Mouse (Mus musculus) forebrain, embryonic 16.5 days (tissue): ENCODE data around the gene Slc27a1. TPM values are rescaled to one million over a fixed set of nuclear protein-coding genes. Genes with fewer than 3 reads are reported as not detected.

Experiments used
- ATAC-seq: fragments of 200-750 bp; cut with Nextera tagmentation; 2 replicates; pipeline ENCODE4 v1.8.0; 2017; ENCODE audit warnings: mild to moderate bottlenecking, moderate library complexity
- H3K27ac ChIP-seq: fragments of 300-500 bp; sonication (generic); 2 replicates; pipeline ENCODE4 v1.5.1; 2014; ENCODE audit warnings: low read length, control low read depth
- H3K27me3 ChIP-seq: fragments of 300-500 bp; sonication (generic); replicated peaks from 2 replicates; pipeline ENCODE4 v1.6.1; 2014; ENCODE audit warnings: low read length; ENCODE audit not compliant: control insufficient read depth, insufficient read depth
- H3K36me3 ChIP-seq: fragments of 300-500 bp; sonication (generic); 2 replicates; pipeline ENCODE4 v1.6.1; 2014; ENCODE audit not compliant: control insufficient read depth, insufficient read depth
- H3K4me1 ChIP-seq: fragments of 300-500 bp; sonication (generic); replicated peaks from 2 replicates; pipeline ENCODE4 v1.6.1; 2014; ENCODE audit warnings: low read length; ENCODE audit not compliant: control insufficient read depth, insufficient read depth
- H3K4me2 ChIP-seq: fragments of 300-500 bp; sonication (generic); 2 replicates; pipeline ENCODE4 v1.6.1; 2014; ENCODE audit warnings: mild to moderate bottlenecking, low read length, control low read depth
- H3K4me3 ChIP-seq: fragments of 300-500 bp; sonication (generic); replicated peaks from 2 replicates; pipeline ENCODE4 v1.5.1; 2014; ENCODE audit warnings: mild to moderate bottlenecking, low read length, control low read depth
- H3K9ac ChIP-seq: fragments of 300-500 bp; sonication (generic); replicated peaks from 2 replicates; pipeline ENCODE4 v1.6.1; 2014; ENCODE audit warnings: low read depth, low read length, control low read depth
- H3K9me3 ChIP-seq: fragments of 300-500 bp; sonication (generic); 2 replicates; pipeline ENCODE4 v1.6.1; 2016; ENCODE audit warnings: low read length; ENCODE audit not compliant: control insufficient read depth
- WGBS: fragments of 180-500 bp; shearing (Covaris S2); extraction: QIAGEN DNeasy Blood & Tissue Kit; methylation state at CpG from one replicate; pipeline ENCODE4 v1.1.7; 2014; 5-methylcytosine and 5-hydroxymethylcytosine counted together
- polyA plus RNA-seq: library from polyadenylated mRNA; unstranded; fragments of >200 nt; fragmentation: Nextera tagmentation; extraction: Ambion mirVana; gene quantifications from 2 replicates; pipeline ENCODE4 v1.2.1, GENCODE M21; 2015

The Slc27a1 gene
- polyA plus RNA-seq, 1 experiment from 2014 or later: 75.9 TPM

- Histone ChIP-seq H3K27me3 (no peaks in the 10 kb centered on the region), H3K27ac (no peak overlapping the region), H3K4me3 (no peak overlapping the region), H3K4me1 (peaks cover 31% of the 10 kb centered on the region), H3K9ac (no peak overlapping the region), H3K36me3 (no peaks in the 10 kb centered on the region), H3K4me2 (no peak overlapping the region), H3K9me3 (no peaks in the 10 kb centered on the region)
- ATAC-seq: no peak
- 74% methylated on average over 1 of the region's 1 CpGs for WGBS
Observed at GRCm38 (mm10) chr8:71575020-71575419, 6.3 kb downstream of the Slc27a1 start.

DNA sequence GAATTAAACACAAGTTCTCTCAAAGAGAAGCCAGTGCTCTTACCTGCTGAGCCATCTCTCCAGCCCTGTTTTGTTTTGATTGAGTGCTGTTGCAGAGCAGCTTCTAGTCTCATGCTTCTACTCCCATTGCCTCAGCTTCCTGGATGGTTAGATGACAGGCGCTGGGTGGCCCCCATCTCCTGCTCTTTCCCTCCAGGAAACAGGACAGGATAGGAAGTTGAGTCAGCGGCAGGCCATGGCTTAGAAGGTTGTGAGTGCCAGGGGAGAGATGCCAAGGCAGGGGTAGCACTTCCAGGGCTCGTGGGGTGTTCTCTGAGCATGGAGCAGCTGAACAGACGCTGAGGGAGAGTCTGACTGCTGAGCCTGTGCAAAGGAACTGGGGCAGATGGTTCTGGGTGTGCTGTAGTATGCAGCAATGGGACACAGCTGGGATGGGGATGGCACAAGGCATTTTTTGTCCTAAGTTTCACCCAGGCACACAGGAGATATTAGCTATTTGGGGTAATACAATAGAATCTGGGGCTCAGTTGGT is 9.2 kb downstream of the Slc27a1 start:
- Histone ChIP-seq H3K27ac (no peak overlapping the region), H3K4me1 (peaks cover 15% of the 10 kb centered on the region), H3K27me3 (no peaks in the 10 kb centered on the region), H3K4me3 (no peak overlapping the region), H3K4me2 (no peak overlapping the region), H3K9me3 (no peaks in the 10 kb centered on the region), H3K36me3 (no peaks in the 10 kb centered on the region), H3K9ac (no peak overlapping the region)
- WGBS: 71% methylated on average over 4 of the region's 4 CpGs
- no peak for ATAC-seq

- no peaks in the 10 kb centered on the region for H3K9me3 ChIP-seq
- no peak overlapping the region for H3K4me3 ChIP-seq
- 65% methylated on average over 1 of the region's 1 CpGs for WGBS
- H3K27ac ChIP-seq: no peak overlapping the region
- H3K27me3 ChIP-seq: no peaks in the 10 kb centered on the region
- H3K4me2 ChIP-seq: no peak overlapping the region
- H3K4me1 ChIP-seq: peaks cover 12% of the 10 kb centered on the region; the same call in 1 of the 2 replicates
- no peak overlapping the region for H3K9ac ChIP-seq
- H3K36me3 ChIP-seq: no peaks in the 10 kb centered on the region
- ATAC-seq: no peak
Observed at GRCm38 (mm10) chr8:71579009-71579408, 10.3 kb downstream of the Slc27a1 start.

GRCm38 (mm10) chr8:71579476-71579875 is 10.8 kb downstream of the Slc27a1 start:
- no peaks in the 10 kb centered on the region for H3K27me3 ChIP-seq
- H3K4me3 ChIP-seq: no peak overlapping the region
- H3K9me3 ChIP-seq: no peaks in the 10 kb centered on the region
- no peak overlapping the region for H3K4me2 ChIP-seq
- H3K9ac ChIP-seq: no peak overlapping the region
- ATAC-seq: no peak
- H3K27ac ChIP-seq: no peak overlapping the region
- peaks cover 11% of the 10 kb centered on the region; the same call in 1 of the 2 replicates for H3K4me1 ChIP-seq
- 74% methylated on average over 14 of the region's 14 CpGs for WGBS
- H3K36me3 ChIP-seq: peaks cover 2% of the 10 kb centered on the region

DNA sequence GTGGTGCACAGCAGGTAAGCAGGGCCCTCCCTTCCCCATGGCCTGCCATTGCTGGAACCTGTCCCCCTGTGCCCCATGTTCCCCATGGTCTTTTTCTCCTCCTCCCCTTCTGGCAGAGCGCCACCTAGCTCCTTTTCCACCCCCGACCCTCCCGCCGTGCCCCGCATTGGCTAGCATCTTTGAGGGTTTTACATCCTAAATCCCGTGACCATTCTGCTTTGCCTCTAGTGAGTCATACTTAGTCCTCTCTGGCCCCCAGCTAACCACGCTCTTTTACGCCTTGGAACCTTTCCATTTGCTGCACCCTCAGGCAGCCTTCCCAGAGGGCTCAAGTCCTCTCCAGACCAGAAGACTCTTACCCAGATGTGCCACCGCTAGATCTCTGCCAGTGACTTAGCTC is 11.5 kb downstream of the Slc27a1 start:
- 21% methylated on average over 9 of the region's 9 CpGs for WGBS
- Histone ChIP-seq H3K4me1 (peaks cover 10% of the 10 kb centered on the region; the same call in 1 of the 2 replicates), H3K4me3 (no peak overlapping the region), H3K27me3 (no peaks in the 10 kb centered on the region), H3K9me3 (no peaks in the 10 kb centered on the region), H3K27ac (no peak overlapping the region), H3K4me2 (no peak overlapping the region), H3K9ac (no peak overlapping the region), H3K36me3 (peaks cover 5% of the 10 kb centered on the region)
- peak; percentile 18; the same call in 1 of the 2 replicates for ATAC-seq

- Histone ChIP-seq H3K36me3 (peaks cover 7% of the 10 kb centered on the region), H3K27ac (no peak overlapping the region), H3K9ac (no peak overlapping the region), H3K9me3 (no peaks in the 10 kb centered on the region), H3K27me3 (no peaks in the 10 kb centered on the region), H3K4me3 (no peak overlapping the region), H3K4me1 (peaks cover 9% of the 10 kb centered on the region), H3K4me2 (no peak overlapping the region)
- peak; percentile 31; the same call in 1 of the 2 replicates for ATAC-seq
- WGBS: 70% methylated on average over 2 of the region's 2 CpGs
Observed at GRCm38 (mm10) chr8:71586891-71587290, 18.2 kb downstream of the Slc27a1 start.

DNA sequence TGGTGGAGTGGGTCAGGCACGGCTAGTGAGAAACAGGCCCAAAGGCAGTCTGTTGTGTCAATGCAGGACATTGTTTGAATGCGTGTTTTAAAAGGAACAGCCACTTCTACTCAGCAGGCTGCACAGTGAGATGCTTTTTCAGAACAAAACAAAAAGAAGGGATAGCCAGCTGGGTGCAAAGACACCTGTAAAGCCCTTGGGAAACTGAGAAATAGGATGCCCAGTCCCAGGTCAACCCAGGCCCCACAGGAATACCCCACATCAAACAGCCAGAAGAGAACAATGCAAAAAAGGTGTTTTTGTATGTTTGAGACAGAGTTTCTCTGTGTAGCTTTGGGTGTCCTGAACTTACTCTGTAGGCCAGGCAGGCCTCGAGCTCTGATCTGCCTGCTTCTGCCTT is 20.1 kb downstream of the Slc27a1 start:
- WGBS: 65% methylated on average over 3 of the region's 3 CpGs
- Histone ChIP-seq H3K27ac (no peak overlapping the region), H3K4me1 (peaks cover 20% of the 10 kb centered on the region), H3K9me3 (no peaks in the 10 kb centered on the region), H3K27me3 (no peaks in the 10 kb centered on the region), H3K4me3 (no peak overlapping the region), H3K4me2 (no peak overlapping the region), H3K9ac (no peak overlapping the region), H3K36me3 (peaks cover 7% of the 10 kb centered on the region)
- no peak for ATAC-seq

- no peak for ATAC-seq
- Histone ChIP-seq H3K27ac (peak overlapping the region; percentile 95), H3K4me2 (peak overlapping the region; percentile 93), H3K9me3 (no peaks in the 10 kb centered on the region), H3K27me3 (no peaks in the 10 kb centered on the region), H3K9ac (peak overlapping the region; percentile 91), H3K36me3 (peaks cover 2% of the 10 kb centered on the region; the same call in 1 of the 2 replicates), H3K4me1 (peaks cover 26% of the 10 kb centered on the region), H3K4me3 (peak overlapping the region; percentile 83)
- WGBS: 30% methylated on average over 5 of the region's 5 CpGs
Observed at GRCm38 (mm10) chr8:71591017-71591416, 22.3 kb downstream of the Slc27a1 start.

DNA sequence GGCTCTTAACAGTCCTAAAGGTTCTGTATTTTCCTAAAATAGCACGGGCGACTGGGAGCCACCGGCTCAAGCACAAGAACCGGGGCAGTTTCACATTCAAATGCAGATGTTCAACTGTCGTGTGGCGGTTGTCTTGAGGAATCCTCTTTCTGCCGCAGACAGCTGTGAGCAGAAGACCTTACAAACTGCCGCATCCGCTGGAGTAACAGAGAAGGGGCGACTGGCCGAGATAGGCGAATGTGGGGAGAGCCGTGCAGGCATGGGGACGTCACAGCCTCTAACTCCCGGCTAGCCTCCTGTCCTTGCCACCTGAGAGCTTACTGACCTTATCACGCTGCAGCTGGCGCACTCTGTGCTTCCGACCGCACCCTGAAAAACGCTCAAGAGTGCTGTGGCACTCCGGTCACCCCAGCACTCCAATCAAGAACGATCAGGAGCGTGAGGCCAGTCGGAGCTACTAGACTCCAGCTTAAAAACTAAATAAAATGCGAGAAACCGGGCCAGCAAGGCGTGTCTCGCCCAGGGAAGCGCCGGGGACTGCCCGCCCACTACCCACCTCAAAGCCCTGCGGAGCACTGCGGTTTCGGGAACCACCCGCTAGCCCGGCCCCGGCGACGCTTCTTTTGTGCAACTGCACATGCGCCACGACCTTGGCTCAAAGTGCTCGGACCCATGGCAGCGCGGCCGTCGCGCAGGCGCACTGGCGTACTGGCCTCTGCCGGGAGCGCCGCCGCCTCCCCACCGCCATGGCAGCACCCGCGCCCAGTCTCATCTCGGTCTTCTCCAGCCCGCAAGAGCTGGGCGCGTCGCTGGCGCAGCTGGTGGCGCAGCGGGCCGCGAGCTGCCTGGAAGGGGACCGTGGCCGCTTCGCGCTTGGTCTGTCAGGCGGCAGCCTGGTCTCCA is 23.0 kb downstream of the Slc27a1 start, which contains the start of gene Pgls:
Pgls (plus strand) TSS at position 706 of the 903 bp plus-strand sequence.
- peak within 1 kb of the TSS; percentile 95 for H3K27ac ChIP-seq
- H3K36me3 ChIP-seq: no peaks in the 10 kb centered on the region
- H3K27me3 ChIP-seq: no peaks in the 10 kb centered on the region
- peak within 1 kb of the TSS; percentile 83 for H3K4me3 ChIP-seq
- no peaks in the 10 kb centered on the region for H3K9me3 ChIP-seq
- peaks cover 27% of the 10 kb centered on the region for H3K4me1 ChIP-seq
- under 1% methylated on average over 71 of the region's 71 CpGs for WGBS
- peak within 1 kb of the TSS; percentile 91 for H3K9ac ChIP-seq
- peak; percentile 84 for ATAC-seq
- H3K4me2 ChIP-seq: peak within 1 kb of the TSS; percentile 93
